Mouse (Mus musculus): Measurements from ENCODE around the gene Dpm2. TPM values are rescaled to one million over a fixed set of nuclear protein-coding genes. Genes with fewer than 3 reads are reported as not detected.

The Dpm2 gene
- total and polyA plus RNA-seq, 2 experiments, result 6.5 to 104 TPM

DNA sequence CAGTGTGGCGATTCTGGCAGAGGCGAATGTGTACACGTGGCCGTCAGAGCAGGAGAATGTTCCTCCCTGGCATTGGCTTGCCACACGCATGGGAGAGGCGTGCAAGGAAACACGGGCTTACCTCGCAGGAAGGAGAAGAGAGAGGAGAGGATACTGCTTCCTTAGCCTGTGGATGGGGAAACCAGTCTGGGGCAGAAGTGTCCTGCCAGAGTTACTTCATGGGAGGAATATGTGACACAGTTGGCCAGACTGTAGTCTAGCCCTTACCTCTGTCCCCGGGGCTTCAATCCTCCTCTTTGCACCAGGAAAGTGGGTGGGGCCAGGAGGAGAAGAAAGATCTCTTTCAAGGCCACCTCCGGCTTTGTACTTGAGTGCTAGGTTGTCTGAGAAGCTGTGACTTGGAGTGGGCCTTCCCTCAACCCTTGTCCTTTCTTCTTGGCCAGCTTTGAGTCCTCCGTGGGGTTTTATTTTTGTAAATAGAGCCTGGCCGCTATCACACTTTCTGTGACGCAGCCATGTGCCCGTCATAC, 31.1 kb upstream of the Dpm2 start:
- H3K27me3 ChIP-seq (ENCODE audit: control insufficient read depth, insufficient read depth, low read length), result no peaks in the 10 kb centered on the region

DNA sequence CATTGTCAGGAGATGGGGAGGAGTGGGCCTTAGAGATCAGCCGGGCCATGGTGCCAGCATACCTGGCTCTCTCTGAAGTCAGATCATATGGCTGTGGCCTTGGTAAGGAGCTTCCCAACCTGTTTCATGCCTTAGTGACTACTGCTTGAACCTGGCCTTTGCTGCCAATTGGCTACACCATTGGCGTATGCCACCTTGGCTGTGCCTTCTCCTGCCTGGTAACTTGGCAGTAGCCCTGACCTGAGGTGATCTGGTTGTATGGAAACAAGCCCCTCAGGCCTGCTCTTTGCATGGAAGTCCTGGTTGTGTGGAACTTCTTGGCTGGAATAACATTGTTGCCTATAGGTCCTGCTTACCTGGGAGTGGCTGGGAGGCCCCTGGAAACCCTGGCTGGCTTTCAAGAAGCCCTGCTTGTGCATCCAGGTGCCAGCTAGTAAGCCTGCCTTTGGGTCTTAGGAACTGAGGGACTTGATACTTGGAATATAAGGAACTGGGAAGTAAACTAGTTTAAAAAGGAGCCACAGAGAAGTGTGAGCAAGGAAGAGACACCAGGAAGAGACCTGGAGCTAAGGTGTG, 29.2 kb upstream of the Dpm2 start:
- no peak for TF ChIP-seq CTCF (IDR thresholded peaks at IDR 0.05; ENCODE audit: low read depth, low read length)
- no peak for TF ChIP-seq POLR2A (IDR thresholded peaks at IDR 0.05; ENCODE audit: extremely low read depth, insufficient read depth, low read length)
- H3K27me3 ChIP-seq (ENCODE audit: control insufficient read depth, insufficient read depth, low read length), result no peaks in the 10 kb centered on the region
- H3K4me3 ChIP-seq (ENCODE audit: insufficient read depth, low read depth, low read length), result no peak overlapping the region
- no peak overlapping the region for H3K27ac ChIP-seq (replicated peaks; ENCODE audit: insufficient read depth, low read depth, low read length)
- WGBS, result 63% methylated on average over 2 of the region's 2 CpGs
- peaks cover 64% of the 10 kb centered on the region for H3K79me2 ChIP-seq (ENCODE audit: control insufficient read depth, insufficient read depth, low read length)
- peaks cover 20% of the 10 kb centered on the region for H3K4me1 ChIP-seq (ENCODE audit: control insufficient read depth, insufficient read depth, low read length)
- DNase-seq (ENCODE audit: extremely low read depth, low read depth, low spot score), result peak; percentile 53
- peaks cover 2% of the 10 kb centered on the region; the same call in 1 of the 2 replicates for H3K36me3 ChIP-seq (ENCODE audit: control insufficient read depth, insufficient read depth, low read length)
- H3K9ac ChIP-seq (ENCODE audit: low read depth, low read length), result no peak overlapping the region

More for the DNA sequence above, 31.1 kb upstream of the Dpm2 start:
- H3K79me2 ChIP-seq (ENCODE audit: control insufficient read depth, insufficient read depth, low read length), result peaks cover 59% of the 10 kb centered on the region
- H3K36me3 ChIP-seq (ENCODE audit: control insufficient read depth, insufficient read depth, low read length), result no peaks in the 10 kb centered on the region
- no peak overlapping the region for H3K27ac ChIP-seq (replicated peaks; ENCODE audit: insufficient read depth, low read depth, low read length)
- no peak overlapping the region for H3K9ac ChIP-seq (ENCODE audit: low read depth, low read length)
- 55% methylated on average over 14 of the region's 14 CpGs for WGBS
- TF ChIP-seq POLR2A (IDR thresholded peaks at IDR 0.05; ENCODE audit: extremely low read depth, insufficient read depth, low read length) (no peak), CTCF (IDR thresholded peaks at IDR 0.05; ENCODE audit: low read depth, low read length) (no peak)
- H3K4me3 ChIP-seq (ENCODE audit: insufficient read depth, low read depth, low read length), result no peak overlapping the region
- DNase-seq (ENCODE audit: extremely low read depth, low read depth, low spot score), result peak; percentile 34
- peaks cover 20% of the 10 kb centered on the region for H3K4me1 ChIP-seq (ENCODE audit: control insufficient read depth, insufficient read depth, low read length)

DNA sequence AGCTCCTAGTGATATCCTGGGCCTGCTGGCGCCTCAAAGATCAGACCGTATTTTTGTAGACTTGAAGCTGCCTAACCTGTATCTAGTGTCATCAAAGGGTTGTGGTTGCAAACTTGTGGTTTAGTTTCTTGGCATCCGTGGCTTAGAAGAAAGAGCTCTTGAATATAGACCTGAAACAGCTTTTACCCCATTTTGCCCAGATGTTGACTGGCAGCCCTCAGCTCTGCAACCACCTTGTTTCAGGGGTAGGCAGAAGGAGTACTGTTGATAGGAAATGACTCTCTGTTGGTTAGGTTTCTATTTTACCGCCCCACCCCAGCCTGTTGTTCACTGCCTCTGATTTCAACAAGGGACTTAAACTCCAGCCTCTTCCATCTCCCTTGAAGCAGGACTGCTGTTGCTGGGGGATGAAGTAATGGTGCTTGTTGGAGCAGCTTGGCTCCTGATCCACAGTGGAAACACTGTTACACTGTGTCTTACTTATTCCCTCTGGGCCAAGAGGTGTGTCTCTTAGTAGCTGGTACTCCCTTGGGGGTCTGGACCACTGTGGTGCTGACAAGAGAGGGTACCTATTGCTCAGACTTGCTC, 28.6 kb upstream of the Dpm2 start:
- Histone ChIP-seq H3K36me3 (ENCODE audit: control insufficient read depth, insufficient read depth, low read length) (peaks cover 2% of the 10 kb centered on the region; the same call in 1 of the 2 replicates), H3K79me2 (ENCODE audit: control insufficient read depth, insufficient read depth, low read length) (peaks cover 64% of the 10 kb centered on the region), H3K4me3 (ENCODE audit: insufficient read depth, low read depth, low read length) (no peak overlapping the region), H3K9ac (ENCODE audit: low read depth, low read length) (no peak overlapping the region), H3K27ac (replicated peaks; ENCODE audit: insufficient read depth, low read depth, low read length) (no peak overlapping the region), H3K27me3 (ENCODE audit: control insufficient read depth, insufficient read depth, low read length) (no peaks in the 10 kb centered on the region), H3K4me1 (ENCODE audit: control insufficient read depth, insufficient read depth, low read length) (peaks cover 26% of the 10 kb centered on the region)
- WGBS, result 89% methylated on average over 4 of the region's 4 CpGs
- DNase-seq (ENCODE audit: extremely low read depth, low read depth, low spot score), result no peak
- TF ChIP-seq POLR2A (IDR thresholded peaks at IDR 0.05; ENCODE audit: extremely low read depth, insufficient read depth, low read length) (no peak), CTCF (IDR thresholded peaks at IDR 0.05; ENCODE audit: low read depth, low read length) (no peak)

DNA sequence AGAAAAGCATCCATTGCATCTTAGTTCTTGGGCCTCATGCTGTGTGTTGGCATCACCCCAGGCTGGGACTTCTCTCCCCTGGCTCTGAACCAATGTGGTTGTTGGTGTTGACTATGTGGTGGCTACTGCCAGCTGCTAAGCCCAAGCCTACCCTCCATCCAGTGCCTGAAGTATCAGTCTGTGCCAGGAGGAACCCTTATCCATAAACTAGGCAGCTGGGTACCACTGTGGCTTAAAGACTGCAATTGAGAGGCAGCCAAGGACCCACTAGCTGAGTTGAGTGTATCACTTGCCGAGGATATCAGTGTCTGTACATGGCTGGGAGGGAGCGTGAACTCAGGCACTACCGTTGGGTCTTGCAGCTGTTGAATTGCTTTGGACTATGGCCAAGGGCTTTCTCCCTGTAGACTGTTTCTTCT, 27.6 kb upstream of the Dpm2 start:
- no peak overlapping the region for H3K27ac ChIP-seq (replicated peaks; ENCODE audit: insufficient read depth, low read depth, low read length)
- peaks cover 2% of the 10 kb centered on the region; the same call in 1 of the 2 replicates for H3K36me3 ChIP-seq (ENCODE audit: control insufficient read depth, insufficient read depth, low read length)
- WGBS, result 45% methylated on average over 3 of the region's 3 CpGs
- TF ChIP-seq POLR2A (IDR thresholded peaks at IDR 0.05; ENCODE audit: extremely low read depth, insufficient read depth, low read length) (no peak), CTCF (IDR thresholded peaks at IDR 0.05; ENCODE audit: low read depth, low read length) (no peak)
- no peak overlapping the region for H3K9ac ChIP-seq (ENCODE audit: low read depth, low read length)
- peaks cover 63% of the 10 kb centered on the region for H3K79me2 ChIP-seq (ENCODE audit: control insufficient read depth, insufficient read depth, low read length)
- no peak overlapping the region for H3K4me3 ChIP-seq (ENCODE audit: insufficient read depth, low read depth, low read length)
- peaks cover 26% of the 10 kb centered on the region for H3K4me1 ChIP-seq (ENCODE audit: control insufficient read depth, insufficient read depth, low read length)
- DNase-seq (ENCODE audit: extremely low read depth, low read depth, low spot score), result peak; percentile 43
- H3K27me3 ChIP-seq (ENCODE audit: control insufficient read depth, insufficient read depth, low read length), result no peaks in the 10 kb centered on the region

DNA sequence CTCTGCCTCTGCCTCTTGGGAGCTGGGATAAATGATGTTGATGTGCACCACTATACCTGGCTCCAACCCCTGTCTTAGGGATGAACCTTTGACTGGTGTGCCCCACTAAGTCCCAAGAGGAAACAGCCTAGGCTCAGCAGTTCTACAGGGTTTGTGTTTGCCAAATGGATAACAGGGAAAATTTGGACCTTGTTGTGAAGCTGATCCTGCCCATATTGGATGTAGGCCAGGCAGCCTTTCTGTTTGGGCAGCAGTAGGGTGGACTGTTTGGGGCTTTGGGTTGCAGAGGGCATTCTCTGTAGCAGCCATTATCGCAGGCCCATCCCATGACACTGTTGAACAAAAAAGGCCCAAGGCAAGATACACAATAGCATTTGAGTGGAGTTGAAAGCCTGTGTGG, 23.7 kb upstream of the Dpm2 start:
- DNase-seq (ENCODE audit: extremely low read depth, low read depth, low spot score), result peak; percentile 78
- Histone ChIP-seq H3K4me3 (ENCODE audit: insufficient read depth, low read depth, low read length) (no peak overlapping the region), H3K36me3 (ENCODE audit: control insufficient read depth, insufficient read depth, low read length) (peaks cover 2% of the 10 kb centered on the region; the same call in 1 of the 2 replicates), H3K9ac (ENCODE audit: low read depth, low read length) (no peak overlapping the region), H3K27me3 (ENCODE audit: control insufficient read depth, insufficient read depth, low read length) (no peaks in the 10 kb centered on the region), H3K4me1 (ENCODE audit: control insufficient read depth, insufficient read depth, low read length) (peaks cover 13% of the 10 kb centered on the region), H3K27ac (replicated peaks; ENCODE audit: insufficient read depth, low read depth, low read length) (no peak overlapping the region), H3K79me2 (ENCODE audit: control insufficient read depth, insufficient read depth, low read length) (peaks cover 56% of the 10 kb centered on the region)
- TF ChIP-seq POLR2A (IDR thresholded peaks at IDR 0.05; ENCODE audit: extremely low read depth, insufficient read depth, low read length) (no peak), CTCF (IDR thresholded peaks at IDR 0.05; ENCODE audit: low read depth, low read length) (no peak)
- 39% methylated on average over 1 of the region's 1 CpGs for WGBS

DNA sequence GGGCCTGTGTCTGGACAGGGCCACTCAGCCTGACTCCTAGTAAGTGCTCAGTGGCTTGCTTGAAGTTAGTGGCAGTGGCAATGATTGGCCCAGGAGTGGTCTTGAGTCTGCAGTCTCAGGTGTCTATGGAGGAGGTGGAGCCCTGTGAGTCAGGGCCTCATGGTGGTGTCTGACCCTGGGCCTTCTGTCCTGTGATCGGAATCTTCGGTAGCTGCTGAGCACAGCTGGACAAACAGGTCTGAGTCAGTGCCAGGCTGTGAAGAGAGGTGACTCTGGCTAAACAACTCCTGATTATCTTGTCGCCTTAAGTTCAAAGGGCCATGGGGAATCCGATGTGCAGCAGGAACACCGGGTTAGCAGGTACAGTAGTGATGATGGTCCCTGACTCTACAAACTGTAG, 23.3 kb upstream of the Dpm2 start:
- Histone ChIP-seq H3K27ac (replicated peaks; ENCODE audit: insufficient read depth, low read depth, low read length) (no peak overlapping the region), H3K27me3 (ENCODE audit: control insufficient read depth, insufficient read depth, low read length) (no peaks in the 10 kb centered on the region), H3K4me1 (ENCODE audit: control insufficient read depth, insufficient read depth, low read length) (peaks cover 9% of the 10 kb centered on the region), H3K79me2 (ENCODE audit: control insufficient read depth, insufficient read depth, low read length) (peaks cover 53% of the 10 kb centered on the region), H3K4me3 (ENCODE audit: insufficient read depth, low read depth, low read length) (no peak overlapping the region), H3K9ac (ENCODE audit: low read depth, low read length) (no peak overlapping the region), H3K36me3 (ENCODE audit: control insufficient read depth, insufficient read depth, low read length) (peaks cover 2% of the 10 kb centered on the region; the same call in 1 of the 2 replicates)
- TF ChIP-seq CTCF (IDR thresholded peaks at IDR 0.05; ENCODE audit: low read depth, low read length) (no peak), POLR2A (IDR thresholded peaks at IDR 0.05; ENCODE audit: extremely low read depth, insufficient read depth, low read length) (no peak)
- WGBS, result 28% methylated on average over 5 of the region's 5 CpGs
- DNase-seq (ENCODE audit: extremely low read depth, low read depth, low spot score), result peak; percentile 52

Data from liver, adult 2 months (tissue).